ENCODE assay signal across 8 mouse cellular contexts in the genomic region with DNA sequence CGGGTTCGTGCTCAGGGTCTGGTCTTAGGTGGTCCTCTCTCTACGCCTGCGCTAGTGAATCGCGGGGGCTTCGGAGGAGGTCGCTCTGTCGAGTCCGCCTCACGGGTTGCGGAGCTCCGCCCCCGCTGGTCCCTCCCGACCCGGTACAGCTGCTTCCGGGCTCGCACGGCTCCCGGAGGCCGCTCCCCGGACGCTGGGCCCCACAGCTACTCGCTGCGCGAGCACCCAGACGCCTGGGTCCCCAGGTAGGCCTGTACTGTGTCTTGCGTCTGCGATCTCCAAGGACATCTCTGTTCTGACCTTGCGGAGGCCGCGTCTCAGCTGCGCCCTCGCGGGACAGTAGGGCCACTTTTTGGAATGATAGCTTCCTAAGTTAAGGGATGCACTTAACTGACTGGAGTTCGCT. TPM values are rescaled to one million over a fixed set of nuclear protein-coding genes. Genes with fewer than 3 reads are reported as not detected.
DNase-seq lines count a peak whose midpoint lies in the region; ATAC-seq and TF ChIP-seq lines count a peak whose summit lies in the region.

A gene (plus strand): TSS at position 168 of the 406 bp plus-strand sequence.

- H3K4me3 ChIP-seq in forebrain, embryonic 11.5 days (ENCODE audit: low read depth, low read length) = peak within 1 kb of the TSS; percentile 65
- H3K4me3 ChIP-seq in heart, postnatal 0 days (ENCODE audit: low read depth, low read length) = peak within 1 kb of the TSS; percentile 64
- H3K4me3 ChIP-seq in neural tube, embryonic 14.5 days (ENCODE audit: low read depth, low read length) = peak within 1 kb of the TSS; percentile 63
- peak within 1 kb of the TSS; percentile 88 for H3K4me3 ChIP-seq in testis, adult 2 months (ENCODE audit: control insufficient read depth, low read depth, low read length)

- peak; percentile 62 for TF ChIP-seq POLR2A in brain, embryonic 14.5 days (IDR thresholded peaks at IDR 0.05; ENCODE audit: borderline replicate concordance, extremely low read depth, insufficient read depth, insufficient read length, poor library complexity, severe bottlenecking)
- TF ChIP-seq POLR2A in testis, adult 2 months (IDR thresholded peaks at IDR 0.05; ENCODE audit: control insufficient read depth, low read depth, low read length) = peak; percentile 57

- peak; percentile 25; the same call in 1 of the 2 replicates for ATAC-seq in forebrain, embryonic 11.5 days (replicated peaks; ENCODE audit: low FRiP score)
- ATAC-seq in heart, postnatal 0 days (ENCODE audit: insufficient read depth, low read depth) = peak; percentile 51
- peak; percentile 29; the same call in 1 of the 2 replicates for ATAC-seq in neural tube, embryonic 14.5 days (ENCODE audit: low read depth)

- WGBS in forebrain, embryonic 11.5 days = under 1% methylated on average over 36 of the region's 36 CpGs
- WGBS in heart, postnatal 0 days = under 1% methylated on average over 36 of the region's 36 CpGs
- under 1% methylated on average over 36 of the region's 36 CpGs for WGBS in neural tube, embryonic 14.5 days

- peaks cover 11% of the 10 kb centered on the region; the same call in 1 of the 2 replicates for H3K4me1 ChIP-seq in forebrain, embryonic 11.5 days (replicated peaks; ENCODE audit: control insufficient read depth, insufficient read depth, low read length)
- H3K4me1 ChIP-seq in heart, postnatal 0 days (ENCODE audit: control insufficient read depth, insufficient read depth) = peaks cover 20% of the 10 kb centered on the region
- H3K4me1 ChIP-seq in neural tube, embryonic 14.5 days (ENCODE audit: control insufficient read depth, insufficient read depth, low read length) = peaks cover 15% of the 10 kb centered on the region
- H3K4me1 ChIP-seq in testis, adult 2 months (ENCODE audit: control insufficient read depth, insufficient read depth, low read length) = peaks cover 20% of the 10 kb centered on the region

- H3K4me2 ChIP-seq in forebrain, embryonic 11.5 days (ENCODE audit: low read depth, low read length, severe bottlenecking) = peak within 1 kb of the TSS; percentile 83
- peak within 1 kb of the TSS; percentile 68 for H3K4me2 ChIP-seq in heart, postnatal 0 days (ENCODE audit: low read depth, low read length)
- peak within 1 kb of the TSS; percentile 51 for H3K4me2 ChIP-seq in neural tube, embryonic 14.5 days (ENCODE audit: low read depth, low read length)

- no peak for TF ChIP-seq CTCF in brain, embryonic 14.5 days (IDR thresholded peaks at IDR 0.05; ENCODE audit: borderline replicate concordance, extremely low read depth, insufficient read depth, insufficient read length)
- TF ChIP-seq CTCF in heart, postnatal 0 days (IDR thresholded peaks at IDR 0.05; ENCODE audit: low read depth) = no peak
- no peak for TF ChIP-seq CTCF in testis, adult 2 months (IDR thresholded peaks at IDR 0.05; ENCODE audit: control insufficient read depth, insufficient read depth, insufficient replicate concordance, low read depth, low read length)

- peak; percentile 63 to 66 for DNase-seq in CD8-positive naive resting alpha-beta T cell, adult 2 months (ENCODE audit: low read depth in 2 of 2, low spot score in 2 of 2)
- peak; percentile 81 for DNase-seq in brain, embryonic 14.5 days (ENCODE audit: low read depth)
- peak; percentile 83 for DNase-seq in forebrain, embryonic 11.5 days (ENCODE audit: low spot score)
- peak; percentile 55 for DNase-seq in heart, postnatal 0 days (ENCODE audit: low spot score)
- peak; percentile 74 to 88 for DNase-seq in kidney, postnatal 36 days
- peak; percentile 81 to 86 for DNase-seq in lung, adult 18-20 months

- no peaks in the 10 kb centered on the region for H3K27me3 ChIP-seq in forebrain, embryonic 11.5 days (ENCODE audit: control insufficient read depth, insufficient read depth, low read length)
- H3K27me3 ChIP-seq in heart, postnatal 0 days (ENCODE audit: control insufficient read depth, insufficient read depth, low read length) = no peaks in the 10 kb centered on the region
- H3K27me3 ChIP-seq in neural tube, embryonic 14.5 days (ENCODE audit: control insufficient read depth, insufficient read depth, low read length) = no peaks in the 10 kb centered on the region
- H3K27me3 ChIP-seq in testis, adult 2 months (ENCODE audit: control insufficient read depth, insufficient read depth, low read length) = no peaks in the 10 kb centered on the region

- no peaks in the 10 kb centered on the region for H3K36me3 ChIP-seq in forebrain, embryonic 11.5 days (ENCODE audit: control insufficient read depth, insufficient read depth, low read length)
- peaks cover 21% of the 10 kb centered on the region for H3K36me3 ChIP-seq in heart, postnatal 0 days (replicated peaks; ENCODE audit: control insufficient read depth, insufficient read depth, low read length)
- H3K36me3 ChIP-seq in neural tube, embryonic 14.5 days (ENCODE audit: control insufficient read depth, insufficient read depth, low read length) = peaks cover 5% of the 10 kb centered on the region
- no peaks in the 10 kb centered on the region; the same call in 1 of the 2 replicates for H3K36me3 ChIP-seq in testis, adult 2 months (ENCODE audit: control insufficient read depth, insufficient read depth, low read length)

- TF ChIP-seq EP300 in heart, postnatal 0 days (IDR thresholded peaks at IDR 0.05; ENCODE audit: low read depth) = no peak

- 0 out of 2 replicates have a peak within 1 kb of the TSS, but pooled peaks have one; percentile 37 for H3K27ac ChIP-seq in forebrain, embryonic 11.5 days (ENCODE audit: low read depth, low read length)
- peak within 1 kb of the TSS; percentile 89 for H3K27ac ChIP-seq in heart, postnatal 0 days (ENCODE audit: low read depth)
- peak within 1 kb of the TSS; percentile 77; the same call in 1 of the 2 replicates for H3K27ac ChIP-seq in neural tube, embryonic 14.5 days (ENCODE audit: low read depth, low read length)
- peak within 1 kb of the TSS; percentile 74 for H3K27ac ChIP-seq in testis, adult 2 months (ENCODE audit: control insufficient read depth, insufficient read depth, low read depth, low read length)

- no peaks in the 10 kb centered on the region for H3K9me3 ChIP-seq in forebrain, embryonic 11.5 days (ENCODE audit: control insufficient read depth, low read length)
- H3K9me3 ChIP-seq in heart, postnatal 0 days (replicated peaks; ENCODE audit: control insufficient read depth, low read length) = no peaks in the 10 kb centered on the region
- no peaks in the 10 kb centered on the region for H3K9me3 ChIP-seq in neural tube, embryonic 14.5 days (ENCODE audit: control insufficient read depth, low read length)

- H3K9ac ChIP-seq in forebrain, embryonic 11.5 days (ENCODE audit: low read length) = peak within 1 kb of the TSS; percentile 84
- H3K9ac ChIP-seq in heart, postnatal 0 days (replicated peaks; ENCODE audit: low read depth, low read length) = peak within 1 kb of the TSS; percentile 76
- H3K9ac ChIP-seq in neural tube, embryonic 14.5 days (replicated peaks; ENCODE audit: low read depth, low read length) = peak within 1 kb of the TSS; percentile 78

RNA-seq across cellular contexts. Expression of the gene that starts here (rescaled TPM):
- 3.3 and 4.6 TPM in 2 replicates for polyA plus RNA-seq in brain, embryonic 14.5 days (2012; rRNA removed)
- polyA plus RNA-seq in forebrain, embryonic 11.5 days (2014; fragmentation: Nextera tagmentation; extraction: Ambion mirVana) = 8.6 and 8.7 TPM in 2 replicates
- total RNA-seq in heart, postnatal 0 days (2014; rRNA removed; ENCODE audit: low replicate concordance) = 22.3 and 135 TPM in 2 replicates
- polyA plus RNA-seq in heart, postnatal 0 days (2015; fragmentation: Nextera tagmentation; extraction: Ambion mirVana) = 16.4 and 17.3 TPM in 2 replicates
- polyA plus RNA-seq in neural tube, embryonic 14.5 days (2014; fragmentation: Nextera tagmentation; extraction: Ambion mirVana) = 8.1 and 9.7 TPM in 2 replicates
- 0.91 and 2.5 TPM in 2 replicates for polyA plus RNA-seq in testis, adult 2 months (2012; rRNA removed)

Comparison
In these comparisons a context has a peak if more than half of its experiments do, and no peak if none do; other contexts are left out.
1. Peak in every context shown above with its lines: DNase-seq, ATAC-seq, H3K4me3 ChIP-seq and H3K27ac ChIP-seq.
2. H3K27ac ChIP-seq: peak in every context shown above with its lines; median percentile 89 in heart, postnatal 0 days; 77 in neural tube, embryonic 14.5 days; 74 in testis, adult 2 months; 37 in forebrain, embryonic 11.5 days.